Mouse (Mus musculus) c-Kit-negative CD71-positive TER-119-positive erythroid progenitor cells, embryonic 14.5 days (primary cell): Measurements from ENCODE around the gene Snx10.
"Not testable (repeated sequence)": the region's sequence is repeated elsewhere in the genome, so short reads cannot be mapped to it uniquely, and the experiment has no call there.

ENCODE experiments used
- DNase-seq: peaks from one replicate; pipeline ENCODE4 v3.0.0-alpha.2; 2013; ENCODE audit warnings: low read depth, low spot score

The Snx10 gene

GRCm38 (mm10) chr6:51523807-51524320, at the start of gene Snx10:
Gene Snx10 (plus strand): TSS chr6:51523901.
- DNase-seq, result no peak

GRCm38 (mm10) chr6:51479136-51479731, 44.5 kb upstream of the Snx10 start:
- no peak for DNase-seq

- no peak for DNase-seq
Measured at GRCm38 (mm10) chr6:51481548-51481947, 42.2 kb upstream of the Snx10 start.

- no peak for DNase-seq
Measured at GRCm38 (mm10) chr6:51483861-51484260, 39.8 kb upstream of the Snx10 start.

- not testable (repeated sequence) for DNase-seq
Measured at GRCm38 (mm10) chr6:51484556-51484955, 39.1 kb upstream of the Snx10 start.

- no peak for DNase-seq
Measured at GRCm38 (mm10) chr6:51485646-51486045, 38.1 kb upstream of the Snx10 start.

- DNase-seq, result no peak
Measured at GRCm38 (mm10) chr6:51486076-51486710, 37.5 kb upstream of the Snx10 start.

- DNase-seq, result no peak
Measured at GRCm38 (mm10) chr6:51486731-51487130, 37.0 kb upstream of the Snx10 start.

- no peak for DNase-seq
Measured at GRCm38 (mm10) chr6:51489787-51490186, 33.9 kb upstream of the Snx10 start.

GRCm38 (mm10) chr6:51497321-51498111, 26.2 kb upstream of the Snx10 start:
- no peak for DNase-seq

GRCm38 (mm10) chr6:51505671-51506070, 18.0 kb upstream of the Snx10 start:
- no peak for DNase-seq

GRCm38 (mm10) chr6:51507556-51507955, 16.1 kb upstream of the Snx10 start:
- no peak for DNase-seq

- DNase-seq, result peak; percentile 11
Measured at GRCm38 (mm10) chr6:51508750-51509648, 14.7 kb upstream of the Snx10 start.

GRCm38 (mm10) chr6:51510094-51510493, 13.6 kb upstream of the Snx10 start:
- peak; percentile 20 for DNase-seq

GRCm38 (mm10) chr6:51510946-51511345, 12.8 kb upstream of the Snx10 start:
- DNase-seq, result no peak

GRCm38 (mm10) chr6:51513745-51514144, 10.0 kb upstream of the Snx10 start:
- no peak for DNase-seq

GRCm38 (mm10) chr6:51514860-51515259, 8.8 kb upstream of the Snx10 start:
- DNase-seq, result no peak

GRCm38 (mm10) chr6:51523310-51523709, 391 bp upstream of the Snx10 start:
- DNase-seq, result no peak

- no peak for DNase-seq
Measured at GRCm38 (mm10) chr6:51524321-51524931, 725 bp downstream of the Snx10 start.

GRCm38 (mm10) chr6:51525001-51525400, 1.3 kb downstream of the Snx10 start:
- no peak for DNase-seq

- DNase-seq, result no peak
Measured at GRCm38 (mm10) chr6:51529457-51529856, 5.8 kb downstream of the Snx10 start.
